Mouse (Mus musculus) bone marrow, adult 2 months (tissue): Measurements from ENCODE around the gene Ankrd44.

ENCODE experiments used
- CTCF ChIP-seq: fragments of 200-500 bp; IDR thresholded peaks from 2 replicates; pipeline ENCODE4 v1.5.1; 2011; ENCODE audit warnings: low read length, control low read depth; ENCODE audit not compliant: control insufficient read depth, insufficient read depth
- POLR2A ChIP-seq: fragments of 200-500 bp; IDR thresholded peaks from 2 replicates; pipeline ENCODE4 v1.6.1; 2011; ENCODE audit warnings: low read depth, mild to moderate bottlenecking, control low read depth, low read length, borderline replicate concordance; ENCODE audit not compliant: control insufficient read depth

GRCm38 (mm10) chr1:54815206-54815855, 110.9 kb downstream of the Ankrd44 start:
- no peak for TF ChIP-seq CTCF
- TF ChIP-seq POLR2A: no peak
